Mouse (Mus musculus) CH12.LX (cell line): ENCODE measurements around the gene Tiam1. TPM values are rescaled to one million over a fixed set of nuclear protein-coding genes. Genes with fewer than 3 reads are reported as not detected.

Experiments
- DNase-seq: peaks from one replicate; pipeline ENCODE4 v3.0.0-alpha.2; 2013; ENCODE audit errors: extremely low read depth
- H3K27ac ChIP-seq: 2 replicates; pipeline ENCODE4 v1.5.1; 2012; ENCODE audit warnings: low read depth, mild to moderate bottlenecking, control low read depth, moderate library complexity; ENCODE audit not compliant: insufficient read depth
- H3K27me3 ChIP-seq: replicated peaks from 2 replicates; pipeline ENCODE3; 2012; ENCODE audit warnings: inconsistent platforms
- H3K36me3 ChIP-seq, 2 experiments: replicated peaks in 1 of 2; 2 replicates each; pipeline versions ENCODE3 to v1.6.1; 2012; ENCODE audit warnings: inconsistent platforms in 1 of 2, low read length in 1 of 2, mild to moderate bottlenecking in 1 of 2, mixed read lengths in 1 of 2, moderate library complexity in 1 of 2; ENCODE audit not compliant: control insufficient read depth in 1 of 2, insufficient read depth in 1 of 2
- H3K4me1 ChIP-seq, 2 experiments: 2 replicates each; pipeline ENCODE4 v1.6.1; 2012; ENCODE audit warnings: inconsistent platforms in 1 of 2, moderate library complexity in 1 of 2; ENCODE audit not compliant: insufficient read depth in 2 of 2, control insufficient read depth in 1 of 2
- H3K4me2 ChIP-seq: 2 replicates; pipeline ENCODE4 v1.6.1; 2012; ENCODE audit warnings: low read depth, mild to moderate bottlenecking, control low read depth; ENCODE audit not compliant: poor library complexity, insufficient read depth, severe bottlenecking
- H3K4me3 ChIP-seq, 3 experiments: fragments of 150-350 bp in 1 of 3; sonication (generic) in 1 of 3; replicated peaks in 1 of 3; 2 replicates each; pipeline versions ENCODE3 to v1.5.1; 2011 to 2012; ENCODE audit warnings: low read depth in 2 of 3, low read length in 2 of 3, mild to moderate bottlenecking in 2 of 3, moderate library complexity in 2 of 3, control low read depth in 1 of 3, improper control_type of control experiment in 1 of 3, inconsistent platforms in 1 of 3, mixed read lengths in 1 of 3; ENCODE audit not compliant: poor library complexity in 1 of 3
- H3K79me2 ChIP-seq: replicated peaks from 2 replicates; pipeline ENCODE4 v1.6.1; 2012; ENCODE audit warnings: mild to moderate bottlenecking, moderate library complexity; ENCODE audit not compliant: control insufficient read depth, poor library complexity, insufficient read depth, severe bottlenecking; ENCODE audit errors: extremely low read depth
- H3K9ac ChIP-seq: 2 replicates; pipeline ENCODE4 v1.6.1; 2012; ENCODE audit warnings: low read depth, mild to moderate bottlenecking, control low read depth, moderate library complexity; ENCODE audit not compliant: insufficient read depth
- H3K9me3 ChIP-seq: replicated peaks from 2 replicates; pipeline ENCODE3; 2012; ENCODE audit warnings: low read length, inconsistent platforms, mixed read lengths
- BHLHE40 ChIP-seq: IDR thresholded peaks from 2 replicates; pipeline ENCODE4 v1.6.1; 2011; ENCODE audit warnings: mild to moderate bottlenecking, low read depth, low read length, improper control_type of control experiment
- CHD1 ChIP-seq: IDR thresholded peaks from 2 replicates; pipeline ENCODE4 v1.6.1; 2012; ENCODE audit warnings: low read depth, low read length, improper control_type of control experiment, inconsistent platforms
- CHD2 ChIP-seq: IDR thresholded peaks from 2 replicates; pipeline ENCODE4 v1.6.1; 2011; ENCODE audit warnings: low read length, improper control_type of control experiment
- CTCF ChIP-seq, 2 experiments: IDR thresholded peaks in 1 of 2; conservative IDR thresholded peaks in 1 of 2; 2 replicates each; pipeline ENCODE4 v1.5.1; 2011 to 2012; ENCODE audit warnings: low read depth in 2 of 2, low read length in 2 of 2, improper control_type of control experiment in 1 of 2, inconsistent platforms in 1 of 2, mild to moderate bottlenecking in 1 of 2, moderate library complexity in 1 of 2
- E2F4 ChIP-seq: IDR thresholded peaks from 2 replicates; pipeline ENCODE4 v1.6.1; 2011; ENCODE audit warnings: low read depth, low read length, improper control_type of control experiment; ENCODE audit not compliant: insufficient replicate concordance
- EP300 ChIP-seq: IDR thresholded peaks from 2 replicates; pipeline ENCODE4 v1.6.1; 2011; ENCODE audit warnings: low read length, improper control_type of control experiment
- ETS1 ChIP-seq: conservative IDR thresholded peaks from 2 replicates; pipeline ENCODE4 v1.6.1; 2012; ENCODE audit warnings: low read depth, mild to moderate bottlenecking, inconsistent platforms, low read length, improper control_type of control experiment, moderate library complexity
- GABPA ChIP-seq: IDR thresholded peaks from 2 replicates; pipeline ENCODE4 v1.6.1; 2012; ENCODE audit warnings: low read depth, low read length, improper control_type of control experiment, inconsistent platforms; ENCODE audit not compliant: insufficient replicate concordance
- HCFC1 ChIP-seq: IDR thresholded peaks from 2 replicates; pipeline ENCODE4 v1.6.1; 2012; ENCODE audit warnings: low read depth, mild to moderate bottlenecking, inconsistent platforms, low read length, improper control_type of control experiment
- IRF4 ChIP-seq: IDR thresholded peaks from 2 replicates; pipeline ENCODE4 v1.6.1; 2014; ENCODE audit warnings: low read depth, mild to moderate bottlenecking, inconsistent platforms, low read length, improper control_type of control experiment
- JUN ChIP-seq: IDR thresholded peaks from 2 replicates; pipeline ENCODE4 v1.6.1; 2011; ENCODE audit warnings: low read depth, mild to moderate bottlenecking, low read length, improper control_type of control experiment, moderate library complexity; ENCODE audit not compliant: insufficient read depth
- JUND ChIP-seq: conservative IDR thresholded peaks from 2 replicates; pipeline ENCODE4 v1.6.1; 2011; ENCODE audit warnings: low read depth, low read length, improper control_type of control experiment
- KAT2A ChIP-seq: IDR thresholded peaks from 2 replicates; pipeline ENCODE4 v1.6.1; 2012; ENCODE audit warnings: low read length, improper control_type of control experiment, inconsistent platforms; ENCODE audit not compliant: insufficient replicate concordance
- MAFK ChIP-seq: IDR thresholded peaks from 2 replicates; pipeline ENCODE4 v1.6.1; 2011; ENCODE audit warnings: low read length, improper control_type of control experiment; ENCODE audit not compliant: insufficient replicate concordance
- MAX ChIP-seq: IDR thresholded peaks from 2 replicates; pipeline ENCODE4 v1.6.1; 2011; ENCODE audit warnings: low read length, improper control_type of control experiment
- MAZ ChIP-seq: IDR thresholded peaks from 2 replicates; pipeline ENCODE4 v1.6.1; 2012; ENCODE audit warnings: low read depth, mild to moderate bottlenecking, inconsistent platforms, low read length, improper control_type of control experiment, moderate library complexity
- MXI1 ChIP-seq: IDR thresholded peaks from 2 replicates; pipeline ENCODE4 v1.6.1; 2011; ENCODE audit warnings: mild to moderate bottlenecking, low read depth, low read length, improper control_type of control experiment
- MYC ChIP-seq: IDR thresholded peaks from 2 replicates; pipeline ENCODE4 v1.6.1; 2011; ENCODE audit warnings: low read depth, mild to moderate bottlenecking, improper control_type of control experiment, low read length
- NELFE ChIP-seq: IDR thresholded peaks from 2 replicates; pipeline ENCODE4 v1.6.1; 2011; ENCODE audit warnings: low read depth, low read length, improper control_type of control experiment
- NRF1 ChIP-seq: IDR thresholded peaks from 2 replicates; pipeline ENCODE4 v1.6.1; 2014; ENCODE audit warnings: low read depth, mild to moderate bottlenecking, inconsistent platforms, low read length, improper control_type of control experiment, moderate library complexity
- PAX5 ChIP-seq: IDR thresholded peaks from 2 replicates; pipeline ENCODE4 v1.6.1; 2012; ENCODE audit warnings: low read length, inconsistent platforms, mixed read lengths
- POLR2A ChIP-seq: IDR thresholded peaks from 2 replicates; pipeline ENCODE4 v1.6.1; 2011; ENCODE audit warnings: low read depth, mild to moderate bottlenecking, improper control_type of control experiment, low read length
- POLR2AphosphoS2 ChIP-seq: IDR thresholded peaks from 2 replicates; pipeline ENCODE4 v1.6.1; 2011; ENCODE audit warnings: low read depth, low read length, improper control_type of control experiment
- RAD21 ChIP-seq: IDR thresholded peaks from 2 replicates; pipeline ENCODE4 v1.6.1; 2011; ENCODE audit warnings: low read depth, mild to moderate bottlenecking, low read length, improper control_type of control experiment, moderate library complexity
- SIN3A ChIP-seq: IDR thresholded peaks from 2 replicates; pipeline ENCODE4 v1.6.1; 2012; ENCODE audit warnings: low read length, improper control_type of control experiment, inconsistent platforms
- SMC3 ChIP-seq: IDR thresholded peaks from 2 replicates; pipeline ENCODE4 v1.6.1; 2011; ENCODE audit warnings: low read depth, low read length, improper control_type of control experiment
- TBP ChIP-seq: conservative IDR thresholded peaks from 2 replicates; pipeline ENCODE4 v1.6.1; 2011; ENCODE audit warnings: low read depth, low read length, improper control_type of control experiment
- TCF12 ChIP-seq: IDR thresholded peaks from 2 replicates; pipeline ENCODE4 v1.6.1; 2014; ENCODE audit warnings: low read depth, mild to moderate bottlenecking, inconsistent platforms, low read length, improper control_type of control experiment
- UBTF ChIP-seq: IDR thresholded peaks from 2 replicates; pipeline ENCODE4 v1.6.1; 2012; ENCODE audit warnings: low read depth, mild to moderate bottlenecking, inconsistent platforms, low read length, improper control_type of control experiment, moderate library complexity
- USF1 ChIP-seq: IDR thresholded peaks from 2 replicates; pipeline ENCODE4 v1.6.1; 2014; ENCODE audit warnings: low read depth, mild to moderate bottlenecking, inconsistent platforms, low read length, improper control_type of control experiment
- ZC3H11A ChIP-seq: IDR thresholded peaks from 2 replicates; pipeline ENCODE4 v1.6.1; 2012; ENCODE audit warnings: low read depth, mild to moderate bottlenecking, inconsistent platforms, low read length, improper control_type of control experiment
- ZNF384 ChIP-seq: IDR thresholded peaks from 2 replicates; pipeline ENCODE4 v1.6.1; 2012; ENCODE audit warnings: low read depth, low read length, improper control_type of control experiment, inconsistent platforms
- dilution Hi-C: fragments of 300-500 bp; cut with MboI; formaldehyde crosslinking; loops from 2 replicates; pipeline ENCODE4 v1.14.3; 2020; ENCODE audit warnings: low sequenced_read_pairs; ENCODE audit not compliant: extremely low pct_unique_long_range_greater_than_20kb, extremely low pct_ligation_motif_present
- in situ Hi-C: fragments of 300-500 bp; cut with MboI; formaldehyde crosslinking; loops from 3 replicates; pipeline ENCODE4 v1.14.3; 2019; ENCODE audit warnings: low sequenced_read_pairs, low pct_ligation_motif_present, low pct_unique_long_range_greater_than_20kb, mixed read lengths
- polyA plus RNA-seq: library from polyadenylated mRNA; unstranded; fragments of >175 nt; gene quantifications from 2 replicates; pipeline ENCODE4 v1.2.1, GENCODE M21; 2012; ENCODE audit warnings: low read depth; ENCODE audit not compliant: insufficient read length
- total RNA-seq, 2 experiments: library from RNA; depleted of rRNA; stranded (reverse); fragments of 300-350 nt in 1 of 2; fragments of >200 nt in 1 of 2; gene quantifications; 2 replicates each; pipeline ENCODE4 v1.2.3; 2012 to 2014

Tiam1 gene
- total and polyA plus RNA-seq, 3 experiments, result 0.03 to 0.40 (median 0.04) TPM

- peaks cover 5 to 23% of the 10 kb centered on the region in 2 experiments; a peak in 3 of 4 replicates for H3K4me1 ChIP-seq
- DNase-seq, result no peak
- no peaks in the 10 kb centered on the region for H3K9me3 ChIP-seq
- no peak for TF ChIP-seq ZC3H11A
- no peak overlapping the region for H3K4me2 ChIP-seq
- dilution Hi-C loops, result no loop called here
- no peaks in the 10 kb centered on the region for H3K36me3 ChIP-seq
- no peaks in the 10 kb centered on the region for H3K79me2 ChIP-seq
- no peak overlapping the region for H3K9ac ChIP-seq
- H3K27ac ChIP-seq, result no peak overlapping the region
- no peak overlapping the region for H3K4me3 ChIP-seq
- H3K27me3 ChIP-seq, result peaks cover 12% of the 10 kb centered on the region
- in situ Hi-C loops, result loop anchor here (25.0 kb wide), 1 partner anchor 1791 kb away; no protein-coding TSS in a partner anchor
Observed at GRCm38 (mm10) chr16:90178404-90178803, 34.8 kb upstream of the Tiam1 start.

GRCm38 (mm10) chr16:90177425-90177824, 33.9 kb upstream of the Tiam1 start:
- H3K79me2 ChIP-seq, result no peaks in the 10 kb centered on the region
- no peaks in the 10 kb centered on the region for H3K9me3 ChIP-seq
- H3K4me3 ChIP-seq, result no peak overlapping the region
- dilution Hi-C loops, result no loop called here
- H3K36me3 ChIP-seq, result no peaks in the 10 kb centered on the region
- H3K27me3 ChIP-seq, result peaks cover 12% of the 10 kb centered on the region
- H3K9ac ChIP-seq, result no peak overlapping the region
- in situ Hi-C loops, result loop anchor here (25.0 kb wide), 1 partner anchor 1790 kb away; no protein-coding TSS in a partner anchor
- H3K4me1 ChIP-seq, result peaks cover 5 to 23% of the 10 kb centered on the region in 2 experiments; a peak in 3 of 4 replicates
- peak overlapping the region; percentile 7; the same call in 1 of the 2 replicates for H3K4me2 ChIP-seq
- TF ChIP-seq USF1, result no peak
- TF ChIP-seq SMC3, result no peak
- TF ChIP-seq JUND, result peak; percentile 18; the same call in 1 of the 2 replicates
- TF ChIP-seq RAD21, result no peak
- peak; percentile 21; the same call in 1 of the 2 replicates for TF ChIP-seq CHD2
- TF ChIP-seq POLR2A, result no peak
- no peak for TF ChIP-seq CHD1
- 0 out of 2 replicates have a peak, but pooled peaks have one; percentile 11 for TF ChIP-seq TCF12
- TF ChIP-seq CTCF (conservative IDR thresholded peaks at IDR 0.05 in 1 of 2, IDR thresholded peaks at IDR 0.05 in 1 of 2; ENCODE audit: low read depth in 2 of 2, low read length in 2 of 2), result no peak
- no peak for TF ChIP-seq SIN3A
- TF ChIP-seq MAX, result no peak
- no peak for TF ChIP-seq TBP
- no peak for TF ChIP-seq HCFC1
- TF ChIP-seq GABPA, result no peak
- peak; percentile 18; the same call in 1 of the 2 replicates for TF ChIP-seq JUN
- TF ChIP-seq UBTF, result no peak
- peak; percentile 86 for TF ChIP-seq MAFK
- TF ChIP-seq NELFE, result no peak
- no peak for TF ChIP-seq KAT2A
- TF ChIP-seq ZC3H11A, result no peak
- no peak for TF ChIP-seq E2F4
- TF ChIP-seq IRF4, result peak; percentile 86
- no peak for TF ChIP-seq ZNF384
- peak; percentile 27; the same call in 1 of the 2 replicates for TF ChIP-seq ETS1
- no peak for TF ChIP-seq MXI1
- 0 out of 2 replicates have a peak, but pooled peaks have one; percentile 32 for TF ChIP-seq MAZ
- TF ChIP-seq BHLHE40, result peak; percentile 49; the same call in 1 of the 2 replicates
- no peak for TF ChIP-seq PAX5
- TF ChIP-seq MYC, result 0 out of 2 replicates have a peak, but pooled peaks have one; percentile 37
- TF ChIP-seq POLR2AphosphoS2, result no peak
- TF ChIP-seq EP300, result peak; percentile 88
- no peak for TF ChIP-seq NRF1
- DNase-seq, result peak; percentile 79
- no peak overlapping the region for H3K27ac ChIP-seq
